8 mouse cellular contexts compared by ENCODE assay signal in the genomic region with DNA sequence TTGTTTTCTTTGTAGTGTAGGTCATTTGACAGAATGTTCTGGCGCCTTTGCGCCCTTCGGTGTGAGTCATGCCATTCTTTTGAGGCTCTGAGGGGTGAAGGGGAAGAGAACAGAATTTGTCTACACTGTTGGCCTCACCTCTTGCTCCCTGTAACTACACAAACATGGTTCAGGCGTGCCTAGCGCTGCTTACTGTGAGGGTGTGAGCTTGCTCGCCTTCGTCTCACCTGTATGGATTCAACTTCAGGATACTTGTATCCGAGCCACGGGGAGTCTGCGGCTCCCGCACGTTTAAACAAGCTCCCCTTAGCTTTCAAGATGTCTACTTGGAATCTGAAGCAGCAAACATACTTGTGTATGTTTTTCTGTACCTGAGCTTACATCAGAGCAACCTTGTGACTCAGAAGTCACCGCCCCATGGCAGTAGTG. TPM values are rescaled to one million over a fixed set of nuclear protein-coding genes. Genes with fewer than 3 reads are reported as not detected.
DNase-seq lines count a peak whose midpoint lies in the region; ATAC-seq and TF ChIP-seq lines count a peak whose summit lies in the region.

No protein-coding gene starts in this region.

- H3K27me3 ChIP-seq in liver, embryonic 15.5 days = no peaks in the 10 kb centered on the region
- H3K27me3 ChIP-seq in liver, embryonic 11.5 days (replicated peaks; ENCODE audit: control insufficient read depth, insufficient read depth, low read length) = no peaks in the 10 kb centered on the region
- no peaks in the 10 kb centered on the region for H3K27me3 ChIP-seq in embryonic facial prominence, embryonic 14.5 days (replicated peaks; ENCODE audit: control insufficient read depth, insufficient read depth, low read length)

- peak overlapping the region; percentile 71 for H3K4me3 ChIP-seq in gastrocnemius, adult 2 months
- H3K4me3 ChIP-seq in liver, embryonic 15.5 days (replicated peaks) = no peak overlapping the region
- H3K4me3 ChIP-seq in liver, embryonic 11.5 days (ENCODE audit: low read depth, low read length) = no peak overlapping the region
- no peak overlapping the region for H3K4me3 ChIP-seq in embryonic facial prominence, embryonic 14.5 days (ENCODE audit: low read depth, low read length)

- no peak overlapping the region for H3K4me2 ChIP-seq in liver, embryonic 15.5 days
- no peak overlapping the region for H3K4me2 ChIP-seq in liver, embryonic 11.5 days
- H3K4me2 ChIP-seq in embryonic facial prominence, embryonic 14.5 days (ENCODE audit: low read depth, low read length) = no peak overlapping the region

- H3K4me1 ChIP-seq in liver, embryonic 15.5 days (replicated peaks) = peaks cover 39% of the 10 kb centered on the region
- peaks cover 20% of the 10 kb centered on the region for H3K4me1 ChIP-seq in liver, embryonic 11.5 days (replicated peaks; ENCODE audit: control insufficient read depth, insufficient read depth, low read length)
- peaks cover 12% of the 10 kb centered on the region for H3K4me1 ChIP-seq in embryonic facial prominence, embryonic 14.5 days (ENCODE audit: control insufficient read depth, insufficient read depth, low read length)

- no peak for DNase-seq in gastrocnemius, adult 2 months
- no peak for DNase-seq in gastrocnemius, postnatal 10 days
- no peak for DNase-seq in liver, embryonic 11.5 days (ENCODE audit: low spot score)
- no peak for DNase-seq in embryonic facial prominence, embryonic 14.5 days (ENCODE audit: low spot score)
- DNase-seq in lung, postnatal 14 days = peak; percentile 50
- no peak for DNase-seq in cerebellum, postnatal 36 days
- no peak for DNase-seq in right cerebral cortex, postnatal 4 days

- H3K9ac ChIP-seq in liver, embryonic 15.5 days = no peak overlapping the region
- no peak overlapping the region for H3K9ac ChIP-seq in liver, embryonic 11.5 days (ENCODE audit: low read depth, low read length)
- H3K9ac ChIP-seq in embryonic facial prominence, embryonic 14.5 days (ENCODE audit: low read depth, low read length) = no peak overlapping the region

- H3K9me3 ChIP-seq in liver, embryonic 15.5 days (replicated peaks) = no peaks in the 10 kb centered on the region
- no peaks in the 10 kb centered on the region for H3K9me3 ChIP-seq in liver, embryonic 11.5 days (ENCODE audit: control insufficient read depth, low read length)
- no peaks in the 10 kb centered on the region for H3K9me3 ChIP-seq in embryonic facial prominence, embryonic 14.5 days (ENCODE audit: control insufficient read depth, low read length)

- intact Hi-C loops in gastrocnemius, adult 2 months (cut with DNase I) = no loop called here

- peak overlapping the region; percentile 91 for H3K27ac ChIP-seq in gastrocnemius, adult 2 months
- H3K27ac ChIP-seq in liver, embryonic 15.5 days (replicated peaks) = 0 out of 2 replicates have a peak overlapping the region, but pooled peaks have one; percentile 61
- H3K27ac ChIP-seq in liver, embryonic 11.5 days (ENCODE audit: low read depth, low read length) = no peak overlapping the region
- peak overlapping the region; percentile 74 for H3K27ac ChIP-seq in embryonic facial prominence, embryonic 14.5 days (replicated peaks; ENCODE audit: low read depth, low read length)

- ATAC-seq in liver, embryonic 15.5 days (ENCODE audit: insufficient read depth) = no peak
- ATAC-seq in liver, embryonic 11.5 days (replicated peaks; ENCODE audit: low FRiP score) = no peak
- peak; percentile 20; the same call in 1 of the 2 replicates for ATAC-seq in embryonic facial prominence, embryonic 14.5 days (ENCODE audit: low read depth)

- WGBS in liver, embryonic 15.5 days (ENCODE audit: insufficient replicate concordance) = 78% methylated on average over 13 of the region's 13 CpGs
- 85% methylated on average over 13 of the region's 13 CpGs for WGBS in liver, embryonic 11.5 days
- 72% methylated on average over 13 of the region's 13 CpGs for WGBS in embryonic facial prominence, embryonic 14.5 days

- TF ChIP-seq CTCF in gastrocnemius, adult 2 months (IDR thresholded peaks at IDR 0.05) = no peak

- peaks cover 16% of the 10 kb centered on the region for H3K36me3 ChIP-seq in liver, embryonic 15.5 days (replicated peaks)
- peaks cover 6% of the 10 kb centered on the region for H3K36me3 ChIP-seq in liver, embryonic 11.5 days (ENCODE audit: control insufficient read depth, insufficient read depth, low read length)
- peaks cover 26% of the 10 kb centered on the region for H3K36me3 ChIP-seq in embryonic facial prominence, embryonic 14.5 days (ENCODE audit: control insufficient read depth, insufficient read depth, low read length)

RNA-seq across cellular contexts. Expression of a gene that starts 17.3 kb away (rescaled TPM):
- 10 to 100 TPM; 20.7 to 50.5 TPM for total RNA-seq in gastrocnemius, adult 2 months (2021)
- total RNA-seq in gastrocnemius, postnatal 10 days (2021) = 10 to 100 TPM; 17.4 to 23.6 TPM
- polyA plus RNA-seq in liver, embryonic 15.5 days (2015; fragmentation: Nextera tagmentation; extraction: Ambion mirVana) = 40.1 and 41.3 TPM in 2 replicates
- polyA plus RNA-seq in liver, embryonic 11.5 days (2014; fragmentation: Nextera tagmentation; extraction: Ambion mirVana) = 26.2 and 27.7 TPM in 2 replicates
- 25.5 and 26.7 TPM in 2 replicates for polyA plus RNA-seq in embryonic facial prominence, embryonic 14.5 days (2014; fragmentation: Nextera tagmentation; extraction: Ambion mirVana)

RNA-seq across cellular contexts. Expression of a gene that starts 43.3 kb away (rescaled TPM):
- 100 to 1,000 TPM; 579 to 815 TPM for total RNA-seq in gastrocnemius, adult 2 months (2021)
- 100 to 1,000 TPM; 427 to 492 TPM for total RNA-seq in gastrocnemius, postnatal 10 days (2021)
- polyA plus RNA-seq in liver, embryonic 15.5 days (2015; fragmentation: Nextera tagmentation; extraction: Ambion mirVana) = 198 and 203 TPM in 2 replicates
- polyA plus RNA-seq in liver, embryonic 11.5 days (2014; fragmentation: Nextera tagmentation; extraction: Ambion mirVana) = 526 and 535 TPM in 2 replicates
- 387 and 401 TPM in 2 replicates for polyA plus RNA-seq in embryonic facial prominence, embryonic 14.5 days (2014; fragmentation: Nextera tagmentation; extraction: Ambion mirVana)

RNA-seq across cellular contexts. Expression of a gene that starts 43.4 kb away (rescaled TPM):
- under 1 TPM in 1 of 2 experiments, not detected in 1; 0.20 TPM for total RNA-seq in gastrocnemius, adult 2 months (2021)
- under 1 TPM in 1 of 2 experiments, not detected in 1; 0.27 TPM for total RNA-seq in gastrocnemius, postnatal 10 days (2021)
- 0.13 and 0.23 TPM in 2 replicates for polyA plus RNA-seq in liver, embryonic 15.5 days (2015; fragmentation: Nextera tagmentation; extraction: Ambion mirVana)
- polyA plus RNA-seq in liver, embryonic 11.5 days (2014; fragmentation: Nextera tagmentation; extraction: Ambion mirVana) = 0.21 and 0.26 TPM in 2 replicates
- 0.11 and 0.80 TPM in 2 replicates for polyA plus RNA-seq in embryonic facial prominence, embryonic 14.5 days (2014; fragmentation: Nextera tagmentation; extraction: Ambion mirVana)
